Mouse (Mus musculus) megakaryocyte, adult 5-6 weeks (primary cell): ENCODE data around the gene Bptf. TPM values are rescaled to one million over a fixed set of nuclear protein-coding genes. Genes with fewer than 3 reads are reported as not detected.
"Not testable (repeated sequence)": the region's sequence is repeated elsewhere in the genome, so short reads cannot be mapped to it uniquely, and the experiment has no call there.

Source experiments
- ATAC-seq: 2 replicates; pipeline ENCODE4 v1.8.0; 2016; ENCODE audit warnings: mild to moderate bottlenecking, inconsistent platforms; ENCODE audit not compliant: poor library complexity, severe bottlenecking
- total RNA-seq, 2 experiments: library from RNA; stranded (forward) in 1 of 2; stranded (reverse) in 1 of 2; fragments of 153-499, 151-499 nt in 1 of 2; fragments of 221-1000, 200-1000 nt in 1 of 2; gene quantifications; 2 replicates each; pipeline versions ENCODE4 v1.2.3 to v1.2.4; 2015 to 2017

Bptf gene
- total RNA-seq, 2 experiments from 2014 or later = 35.9 to 45.6 TPM

- not testable (repeated sequence) for ATAC-seq
Observed at GRCm38 (mm10) chr11:107059634-107060033, 72.3 kb downstream of the Bptf start.

- no peak for ATAC-seq
Observed at GRCm38 (mm10) chr11:107057391-107057790, 74.5 kb downstream of the Bptf start.

GRCm38 (mm10) chr11:107054870-107055269 is 77.1 kb downstream of the Bptf start:
- no peak for ATAC-seq

- ATAC-seq = no peak
Observed at GRCm38 (mm10) chr11:107046766-107047620, 84.9 kb downstream of the Bptf start.

GRCm38 (mm10) chr11:107045546-107045945 is 86.4 kb downstream of the Bptf start:
- no peak for ATAC-seq

- ATAC-seq = peak; percentile 99
Observed at GRCm38 (mm10) chr11:107044321-107044720, 87.6 kb downstream of the Bptf start.

GRCm38 (mm10) chr11:107043361-107043760 is 88.6 kb downstream of the Bptf start:
- no peak for ATAC-seq

GRCm38 (mm10) chr11:107041396-107041795 is 90.5 kb downstream of the Bptf start:
- ATAC-seq = no peak

- no peak for ATAC-seq
Observed at GRCm38 (mm10) chr11:107039417-107039816, 92.5 kb downstream of the Bptf start.

- ATAC-seq = no peak
Observed at GRCm38 (mm10) chr11:107034085-107034810, 97.7 kb downstream of the Bptf start.

GRCm38 (mm10) chr11:107031635-107032034 is 100.3 kb downstream of the Bptf start:
- ATAC-seq = no peak

- no peak for ATAC-seq
Observed at GRCm38 (mm10) chr11:107029536-107029935, 102.4 kb downstream of the Bptf start.

- no peak for ATAC-seq
Observed at GRCm38 (mm10) chr11:107028754-107029153, 103.2 kb downstream of the Bptf start.

- peak; percentile 13; the same call in 1 of the 2 replicates for ATAC-seq
Observed at GRCm38 (mm10) chr11:107028275-107028618, 103.7 kb downstream of the Bptf start.

- peak; percentile 80 for ATAC-seq
Observed at GRCm38 (mm10) chr11:107027431-107028274, 104.3 kb downstream of the Bptf start.

- no peak for ATAC-seq
Observed at GRCm38 (mm10) chr11:107026554-107027430, 105.1 kb downstream of the Bptf start.

- ATAC-seq = peak; percentile 24; the same call in 1 of the 2 replicates
Observed at GRCm38 (mm10) chr11:107025411-107026321, 106.3 kb downstream of the Bptf start, which contains the start of gene 1810010H24Rik. Gene 1810010H24Rik (plus strand): TSS chr11:107025681.

- ATAC-seq = no peak
Observed at GRCm38 (mm10) chr11:107024406-107024805, 107.5 kb downstream of the Bptf start.
